Mouse (Mus musculus): ENCODE measurements at regions not wholly inside any gene's neighbourhood (a gene's known extent, or its start where the extent isn't known, plus 50 kb on each side); places are given as distances from the start of the nearest gene placed in this dataset.

GRCm38 (mm10) chr12:110200887-110201286, 78.0 kb upstream of the Dio3 start:
- no peak overlapping the region for H3K27ac ChIP-seq (ENCODE audit: control insufficient read depth, insufficient read depth, low read depth, low read length)
- TF ChIP-seq CTCF (IDR thresholded peaks at IDR 0.05; ENCODE audit: control insufficient read depth, insufficient read depth, insufficient replicate concordance, low read depth, low read length): no peak
- no peak for TF ChIP-seq POLR2A (IDR thresholded peaks at IDR 0.05; ENCODE audit: control insufficient read depth, low read depth, low read length)
- no peak overlapping the region for H3K4me3 ChIP-seq (ENCODE audit: control insufficient read depth, low read depth, low read length)
- no peaks in the 10 kb centered on the region for H3K27me3 ChIP-seq (ENCODE audit: control insufficient read depth, insufficient read depth, low read length)
- H3K36me3 ChIP-seq (ENCODE audit: control insufficient read depth, insufficient read depth, low read length): no peaks in the 10 kb centered on the region
- H3K4me1 ChIP-seq (ENCODE audit: control insufficient read depth, insufficient read depth, low read length): no peaks in the 10 kb centered on the region; the same call in 1 of the 2 replicates

GRCm38 (mm10) chr12:110203271-110204014, 75.4 kb upstream of the Dio3 start:
- TF ChIP-seq CTCF (IDR thresholded peaks at IDR 0.05; ENCODE audit: control insufficient read depth, insufficient read depth, insufficient replicate concordance, low read depth, low read length) (no peak), POLR2A (IDR thresholded peaks at IDR 0.05; ENCODE audit: control insufficient read depth, low read depth, low read length) (no peak)
- H3K4me3 ChIP-seq (ENCODE audit: control insufficient read depth, low read depth, low read length): no peak overlapping the region
- no peaks in the 10 kb centered on the region for H3K36me3 ChIP-seq (ENCODE audit: control insufficient read depth, insufficient read depth, low read length)
- no peaks in the 10 kb centered on the region for H3K27me3 ChIP-seq (ENCODE audit: control insufficient read depth, insufficient read depth, low read length)
- no peaks in the 10 kb centered on the region; the same call in 1 of the 2 replicates for H3K4me1 ChIP-seq (ENCODE audit: control insufficient read depth, insufficient read depth, low read length)
- no peak overlapping the region for H3K27ac ChIP-seq (ENCODE audit: control insufficient read depth, insufficient read depth, low read depth, low read length)

- no peak for TF ChIP-seq POLR2A (IDR thresholded peaks at IDR 0.05; ENCODE audit: control insufficient read depth, low read depth, low read length)
- TF ChIP-seq CTCF (IDR thresholded peaks at IDR 0.05; ENCODE audit: control insufficient read depth, insufficient read depth, insufficient replicate concordance, low read depth, low read length): no peak
- Histone ChIP-seq H3K4me1 (ENCODE audit: control insufficient read depth, insufficient read depth, low read length) (no peaks in the 10 kb centered on the region; the same call in 1 of the 2 replicates), H3K27me3 (ENCODE audit: control insufficient read depth, insufficient read depth, low read length) (no peaks in the 10 kb centered on the region), H3K36me3 (ENCODE audit: control insufficient read depth, insufficient read depth, low read length) (no peaks in the 10 kb centered on the region), H3K27ac (ENCODE audit: control insufficient read depth, insufficient read depth, low read depth, low read length) (no peak overlapping the region), H3K4me3 (ENCODE audit: control insufficient read depth, low read depth, low read length) (no peak overlapping the region)
Observed at GRCm38 (mm10) chr12:110204246-110204989, 74.5 kb upstream of the Dio3 start.

- H3K36me3 ChIP-seq (ENCODE audit: control insufficient read depth, insufficient read depth, low read length): no peaks in the 10 kb centered on the region
- no peak overlapping the region for H3K27ac ChIP-seq (ENCODE audit: control insufficient read depth, insufficient read depth, low read depth, low read length)
- no peak for TF ChIP-seq CTCF (IDR thresholded peaks at IDR 0.05; ENCODE audit: control insufficient read depth, insufficient read depth, insufficient replicate concordance, low read depth, low read length)
- no peak for TF ChIP-seq POLR2A (IDR thresholded peaks at IDR 0.05; ENCODE audit: control insufficient read depth, low read depth, low read length)
- H3K4me1 ChIP-seq (ENCODE audit: control insufficient read depth, insufficient read depth, low read length): no peaks in the 10 kb centered on the region; the same call in 1 of the 2 replicates
- no peaks in the 10 kb centered on the region for H3K27me3 ChIP-seq (ENCODE audit: control insufficient read depth, insufficient read depth, low read length)
- H3K4me3 ChIP-seq (ENCODE audit: control insufficient read depth, low read depth, low read length): no peak overlapping the region
Observed at GRCm38 (mm10) chr12:110206271-110206670, 72.6 kb upstream of the Dio3 start.

- no peak for TF ChIP-seq CTCF (IDR thresholded peaks at IDR 0.05; ENCODE audit: control insufficient read depth, insufficient read depth, insufficient replicate concordance, low read depth, low read length)
- TF ChIP-seq POLR2A (IDR thresholded peaks at IDR 0.05; ENCODE audit: control insufficient read depth, low read depth, low read length): no peak
- H3K4me1 ChIP-seq (ENCODE audit: control insufficient read depth, insufficient read depth, low read length): no peaks in the 10 kb centered on the region; the same call in 1 of the 2 replicates
- no peak overlapping the region for H3K27ac ChIP-seq (ENCODE audit: control insufficient read depth, insufficient read depth, low read depth, low read length)
- H3K36me3 ChIP-seq (ENCODE audit: control insufficient read depth, insufficient read depth, low read length): no peaks in the 10 kb centered on the region
- H3K27me3 ChIP-seq (ENCODE audit: control insufficient read depth, insufficient read depth, low read length): no peaks in the 10 kb centered on the region
- H3K4me3 ChIP-seq (ENCODE audit: control insufficient read depth, low read depth, low read length): no peak overlapping the region
Observed at GRCm38 (mm10) chr12:110206812-110207211, 72.1 kb upstream of the Dio3 start.

- Histone ChIP-seq H3K27ac (ENCODE audit: control insufficient read depth, insufficient read depth, low read depth, low read length) (no peak overlapping the region), H3K4me1 (ENCODE audit: control insufficient read depth, insufficient read depth, low read length) (no peaks in the 10 kb centered on the region; the same call in 1 of the 2 replicates), H3K4me3 (ENCODE audit: control insufficient read depth, low read depth, low read length) (no peak overlapping the region), H3K36me3 (ENCODE audit: control insufficient read depth, insufficient read depth, low read length) (no peaks in the 10 kb centered on the region), H3K27me3 (ENCODE audit: control insufficient read depth, insufficient read depth, low read length) (no peaks in the 10 kb centered on the region)
- TF ChIP-seq POLR2A (IDR thresholded peaks at IDR 0.05; ENCODE audit: control insufficient read depth, low read depth, low read length): no peak
- no peak for TF ChIP-seq CTCF (IDR thresholded peaks at IDR 0.05; ENCODE audit: control insufficient read depth, insufficient read depth, insufficient replicate concordance, low read depth, low read length)
Observed at GRCm38 (mm10) chr12:110207246-110207852, 71.5 kb upstream of the Dio3 start.

- Histone ChIP-seq H3K4me3 (ENCODE audit: control insufficient read depth, low read depth, low read length) (no peak overlapping the region), H3K36me3 (ENCODE audit: control insufficient read depth, insufficient read depth, low read length) (no peaks in the 10 kb centered on the region), H3K27ac (ENCODE audit: control insufficient read depth, insufficient read depth, low read depth, low read length) (no peak overlapping the region), H3K27me3 (ENCODE audit: control insufficient read depth, insufficient read depth, low read length) (no peaks in the 10 kb centered on the region), H3K4me1 (ENCODE audit: control insufficient read depth, insufficient read depth, low read length) (no peaks in the 10 kb centered on the region)
- TF ChIP-seq POLR2A (IDR thresholded peaks at IDR 0.05; ENCODE audit: control insufficient read depth, low read depth, low read length): no peak
Observed at GRCm38 (mm10) chr12:110212716-110213115, 66.2 kb upstream of the Dio3 start.
